Mouse (Mus musculus) small intestine, adult 2 months (tissue): ENCODE results near the gene Wfdc1.

Source experiments
- CTCF ChIP-seq: fragments of 200-500 bp; IDR thresholded peaks from 2 replicates; pipeline ENCODE4 v1.5.1; 2012; ENCODE audit warnings: low read depth, mild to moderate bottlenecking, control low read depth, inconsistent platforms, low read length, moderate library complexity, mixed read lengths; ENCODE audit not compliant: insufficient replicate concordance, insufficient read length; ENCODE audit errors: extremely low read depth
- POLR2A ChIP-seq: fragments of 200-500 bp; IDR thresholded peaks from 2 replicates; pipeline ENCODE4 v1.6.1; 2012; ENCODE audit warnings: low read depth, mild to moderate bottlenecking, control low read depth, inconsistent platforms, low read length, moderate library complexity

- TF ChIP-seq CTCF (no peak), POLR2A (no peak)
Observed at GRCm38 (mm10) chr8:119634616-119635336, 31.4 kb upstream of the Wfdc1 start.
